Mouse (Mus musculus) MN1 (cell line): ENCODE results near the gene Sync.

Source experiments
- DNase-seq: peaks from one replicate; pipeline ENCODE4 v3.0.0-alpha.2; 2016; ENCODE audit warnings: low spot score

Sync gene

GRCm38 (mm10) chr4:129261196-129261595 is 26.2 kb upstream of the Sync start, which contains the start of gene C77080:
C77080 (minus strand) TSS chr4:129261404.
- DNase-seq = no peak

GRCm38 (mm10) chr4:129263225-129264021 is 24.0 kb upstream of the Sync start:
- DNase-seq = peak; percentile 97

GRCm38 (mm10) chr4:129266191-129266590 is 21.2 kb upstream of the Sync start:
- DNase-seq = no peak

- no peak for DNase-seq
These were observed 20.6 kb upstream of the Sync start for GRCm38 (mm10) chr4:129266821-129267220.

GRCm38 (mm10) chr4:129268698-129269097 is 18.7 kb upstream of the Sync start:
- no peak for DNase-seq

GRCm38 (mm10) chr4:129271991-129272755 is 15.2 kb upstream of the Sync start:
- no peak for DNase-seq

- DNase-seq = peak; percentile 91
These were observed 14.7 kb upstream of the Sync start for GRCm38 (mm10) chr4:129272756-129273046.

- peak; percentile 96 for DNase-seq
These were observed 11.0 kb upstream of the Sync start for GRCm38 (mm10) chr4:129276453-129276865.

- no peak for DNase-seq
These were observed 4.6 kb upstream of the Sync start for GRCm38 (mm10) chr4:129282786-129283185.

- no peak for DNase-seq
These were observed 4.2 kb upstream of the Sync start for GRCm38 (mm10) chr4:129283226-129283625.

GRCm38 (mm10) chr4:129284685-129285084 is 2.7 kb upstream of the Sync start:
- no peak for DNase-seq

GRCm38 (mm10) chr4:129286001-129286682 is 1.3 kb upstream of the Sync start:
- peak; percentile 75 for DNase-seq

- DNase-seq = peak; percentile 77
These were observed 540 bp upstream of the Sync start for GRCm38 (mm10) chr4:129286683-129287471.

- DNase-seq = peak; percentile 92
These were observed 650 bp downstream of the Sync start for GRCm38 (mm10) chr4:129288067-129288466.

GRCm38 (mm10) chr4:129289671-129290070 is 2.3 kb downstream of the Sync start:
- DNase-seq = no peak

- DNase-seq = no peak
These were observed 5.4 kb downstream of the Sync start for GRCm38 (mm10) chr4:129292831-129293230.

- DNase-seq = no peak
These were observed 6.3 kb downstream of the Sync start for GRCm38 (mm10) chr4:129293702-129294101.

- DNase-seq = no peak
These were observed 7.8 kb downstream of the Sync start for GRCm38 (mm10) chr4:129295188-129295587.

GRCm38 (mm10) chr4:129296066-129296465 is 8.6 kb downstream of the Sync start:
- no peak for DNase-seq

GRCm38 (mm10) chr4:129297724-129298123 is 10.3 kb downstream of the Sync start:
- DNase-seq = no peak

GRCm38 (mm10) chr4:129299121-129299520 is 11.7 kb downstream of the Sync start:
- DNase-seq = no peak

GRCm38 (mm10) chr4:129303401-129303800 is 16.0 kb downstream of the Sync start:
- peak; percentile 58 for DNase-seq
